In the genomic region with DNA sequence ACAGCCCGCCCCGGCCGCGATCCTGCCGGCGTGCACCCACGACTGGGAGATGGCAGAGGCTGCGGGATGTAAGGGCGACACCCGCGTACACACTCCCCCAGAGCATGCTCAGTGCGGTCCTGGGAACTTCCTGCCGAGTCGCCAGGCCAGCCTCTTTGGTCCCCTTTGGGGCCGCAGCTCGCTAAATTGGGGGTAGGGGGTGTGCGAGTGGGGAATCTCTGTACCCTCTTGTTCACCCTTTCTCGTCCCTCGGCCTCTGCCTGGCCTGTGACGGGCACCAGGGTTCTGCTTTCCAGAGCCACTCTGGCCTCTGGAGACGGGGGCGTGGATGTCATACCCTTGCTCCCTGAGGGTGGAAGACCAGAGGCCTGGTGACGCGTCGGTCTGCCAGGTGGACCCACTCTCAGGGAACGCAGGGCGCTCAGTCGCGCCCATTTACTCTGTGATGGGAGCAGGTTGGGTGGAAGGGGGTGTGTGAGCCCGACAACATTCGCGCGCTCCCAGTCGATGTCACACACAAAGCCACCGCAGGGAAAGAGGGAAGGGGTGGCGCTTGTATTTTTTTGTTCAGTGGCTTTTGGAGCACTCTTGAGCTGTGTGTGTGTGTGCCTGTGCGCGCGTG, we compare ENCODE assay signal across 8 mouse cellular contexts. TPM values are rescaled to one million over a fixed set of nuclear protein-coding genes. Genes with fewer than 3 reads are reported as not detected.
DNase-seq lines count a peak whose midpoint lies in the region; ATAC-seq and TF ChIP-seq lines count a peak whose summit lies in the region.

No protein-coding gene starts in this region.

- peak overlapping the region; percentile 68 for H3K4me3 ChIP-seq in forebrain, embryonic 12.5 days (replicated peaks)
- peak overlapping the region; percentile 81 for H3K4me3 ChIP-seq in lung, embryonic 14.5 days (ENCODE audit: low read depth, low read length)
- H3K4me3 ChIP-seq in neural tube, embryonic 14.5 days (ENCODE audit: low read depth, low read length): peak overlapping the region; percentile 62

- DNase-seq in CD8-positive naive resting alpha-beta T cell, adult 2 months (ENCODE audit: low read depth in 2 of 2, low spot score in 2 of 2): peak; percentile 16 to 29
- DNase-seq in brain, embryonic 14.5 days (ENCODE audit: low read depth): peak; percentile 77
- DNase-seq in heart, postnatal 10 days: peak; percentile 57 to 59
- DNase-seq in kidney, postnatal 36 days: peak; percentile 30 to 65
- DNase-seq in lung, embryonic 14.5 days: peak; percentile 58
- peak; percentile 49 to 64 for DNase-seq in thymus, adult 18-20 months

- ATAC-seq in forebrain, embryonic 12.5 days (ENCODE audit: low FRiP score): peak; percentile 56
- ATAC-seq in lung, embryonic 14.5 days (ENCODE audit: insufficient read depth): peak; percentile 45
- peak; percentile 55 for ATAC-seq in neural tube, embryonic 14.5 days (ENCODE audit: low read depth)

- H3K9me3 ChIP-seq in forebrain, embryonic 12.5 days: no peaks in the 10 kb centered on the region
- H3K9me3 ChIP-seq in lung, embryonic 14.5 days (ENCODE audit: low read depth, low read length): no peaks in the 10 kb centered on the region
- H3K9me3 ChIP-seq in neural tube, embryonic 14.5 days (ENCODE audit: control insufficient read depth, low read length): no peaks in the 10 kb centered on the region

- peak overlapping the region; percentile 95 for H3K27ac ChIP-seq in forebrain, embryonic 12.5 days
- H3K27ac ChIP-seq in lung, embryonic 14.5 days (ENCODE audit: low read depth): peak overlapping the region; percentile 16; the same call in 1 of the 2 replicates
- peak overlapping the region; percentile 80 for H3K27ac ChIP-seq in neural tube, embryonic 14.5 days (ENCODE audit: low read depth, low read length)

- no peaks in the 10 kb centered on the region for H3K27me3 ChIP-seq in forebrain, embryonic 12.5 days
- no peaks in the 10 kb centered on the region for H3K27me3 ChIP-seq in lung, embryonic 14.5 days (ENCODE audit: insufficient read depth, low read length)
- H3K27me3 ChIP-seq in neural tube, embryonic 14.5 days (ENCODE audit: control insufficient read depth, insufficient read depth, low read length): no peaks in the 10 kb centered on the region

- no peaks in the 10 kb centered on the region for H3K36me3 ChIP-seq in forebrain, embryonic 12.5 days (replicated peaks)
- no peaks in the 10 kb centered on the region for H3K36me3 ChIP-seq in lung, embryonic 14.5 days (ENCODE audit: insufficient read depth)
- H3K36me3 ChIP-seq in neural tube, embryonic 14.5 days (ENCODE audit: control insufficient read depth, insufficient read depth, low read length): no peaks in the 10 kb centered on the region

- peak overlapping the region; percentile 70 for H3K4me2 ChIP-seq in forebrain, embryonic 12.5 days
- peak overlapping the region; percentile 98 for H3K4me2 ChIP-seq in lung, embryonic 14.5 days
- peak overlapping the region; percentile 66 for H3K4me2 ChIP-seq in neural tube, embryonic 14.5 days (ENCODE audit: low read depth, low read length)

- TF ChIP-seq POLR2A in brain, embryonic 14.5 days (IDR thresholded peaks at IDR 0.05; ENCODE audit: borderline replicate concordance, extremely low read depth, insufficient read depth, insufficient read length, poor library complexity, severe bottlenecking): peak; percentile 36; the same call in 1 of the 2 replicates

- TF ChIP-seq CTCF in brain, embryonic 14.5 days (IDR thresholded peaks at IDR 0.05; ENCODE audit: borderline replicate concordance, extremely low read depth, insufficient read depth, insufficient read length): no peak
- no peak for TF ChIP-seq CTCF in lung, embryonic 14.5 days (IDR thresholded peaks at IDR 0.05; ENCODE audit: low read depth)

- peak overlapping the region; percentile 85 for H3K9ac ChIP-seq in forebrain, embryonic 12.5 days
- peak overlapping the region; percentile 74 for H3K9ac ChIP-seq in lung, embryonic 14.5 days
- H3K9ac ChIP-seq in neural tube, embryonic 14.5 days (replicated peaks; ENCODE audit: low read depth, low read length): peak overlapping the region; percentile 80

- H3K4me1 ChIP-seq in forebrain, embryonic 12.5 days: peaks cover 25% of the 10 kb centered on the region
- H3K4me1 ChIP-seq in lung, embryonic 14.5 days (ENCODE audit: insufficient read depth): peaks cover 9% of the 10 kb centered on the region
- peaks cover 7% of the 10 kb centered on the region; the same call in 1 of the 2 replicates for H3K4me1 ChIP-seq in neural tube, embryonic 14.5 days (ENCODE audit: control insufficient read depth, insufficient read depth, low read length)

- intact Hi-C loops in heart, postnatal 10 days (cut with DNase I): loop anchor here (10.0 kb wide), 3 partner anchors 109 to 191 kb away; no protein-coding TSS in a partner anchor

- WGBS in forebrain, embryonic 12.5 days: under 1% methylated on average over 39 of the region's 39 CpGs
- 1% methylated on average over 37 of the region's 39 CpGs for WGBS in lung, embryonic 14.5 days
- WGBS in neural tube, embryonic 14.5 days: under 1% methylated on average over 39 of the region's 39 CpGs

RNA-seq across cellular contexts. Expression of a gene that starts 1.3 kb away (rescaled TPM):
- polyA plus RNA-seq in brain, embryonic 14.5 days (2012; rRNA removed): 17.0 and 29.3 TPM in 2 replicates
- 9.7 and 10.5 TPM in 2 replicates for polyA plus RNA-seq in forebrain, embryonic 12.5 days (2016; fragmentation: Nextera tagmentation; extraction: Ambion mirVana)
- 10 to 100 TPM; 17.0 to 18.9 TPM for total RNA-seq in heart, postnatal 10 days (2021)
- polyA plus RNA-seq in lung, embryonic 14.5 days (2014; fragmentation: Nextera tagmentation; extraction: Ambion mirVana): 4.6 and 5.2 TPM in 2 replicates
- 15.6 and 22.2 TPM in 2 replicates for polyA plus RNA-seq in neural tube, embryonic 14.5 days (2014; fragmentation: Nextera tagmentation; extraction: Ambion mirVana)

Comparison
In these comparisons a context has a peak if more than half of its experiments do, and no peak if none do; other contexts are left out.
1. Peak in every context shown above with its lines: DNase-seq, ATAC-seq, H3K4me3 ChIP-seq and H3K27ac ChIP-seq.
2. DNase-seq: peak in every context shown above with its lines; median percentile 77 in brain, embryonic 14.5 days; 58 in heart, postnatal 10 days; 58 in lung, embryonic 14.5 days; 56 in thymus, adult 18-20 months; 48 in kidney, postnatal 36 days; 22 in CD8-positive naive resting alpha-beta T cell, adult 2 months.
3. H3K27ac ChIP-seq: peak in every context shown above with its lines; median percentile 95 in forebrain, embryonic 12.5 days; 80 in neural tube, embryonic 14.5 days; 16 in lung, embryonic 14.5 days.